Mouse (Mus musculus) cerebellum, adult 2 months (tissue): ENCODE results near the gene Mrps16. TPM values are rescaled to one million over a fixed set of nuclear protein-coding genes. Genes with fewer than 3 reads are reported as not detected.

Experiments used
- DNase-seq, 2 experiments: peaks; one replicate each; pipeline ENCODE4 v3.0.0; 2021
- H3K27ac ChIP-seq: fragments of 200-500 bp; 2 replicates; pipeline ENCODE4 v1.5.1; 2012; ENCODE audit warnings: low read length, control low read depth, inconsistent platforms; ENCODE audit not compliant: insufficient read depth
- H3K27me3 ChIP-seq: fragments of 200-500 bp; 2 replicates; pipeline ENCODE4 v1.6.1; 2012; ENCODE audit warnings: inconsistent platforms, mild to moderate bottlenecking, low read length, moderate library complexity; ENCODE audit not compliant: control insufficient read depth, insufficient read depth
- H3K4me1 ChIP-seq: fragments of 200-500 bp; 2 replicates; pipeline ENCODE4 v1.6.1; 2011; ENCODE audit warnings: low read length; ENCODE audit not compliant: control insufficient read depth, insufficient read depth
- H3K4me3 ChIP-seq: fragments of 200-500 bp; replicated peaks from 2 replicates; pipeline ENCODE3; 2011; ENCODE audit warnings: mild to moderate bottlenecking, low read depth, low read length, control low read depth; ENCODE audit not compliant: insufficient read depth
- CTCF ChIP-seq: fragments of 200-500 bp; IDR thresholded peaks from 2 replicates; pipeline ENCODE4 v1.5.1; 2011; ENCODE audit warnings: low read depth, mild to moderate bottlenecking, control low read depth, low read length, moderate library complexity, borderline replicate concordance; ENCODE audit not compliant: insufficient read depth
- POLR2A ChIP-seq: fragments of 200-500 bp; IDR thresholded peaks from 2 replicates; pipeline ENCODE4 v1.6.1; 2011; ENCODE audit warnings: low read length, control low read depth, borderline replicate concordance; ENCODE audit not compliant: insufficient read depth
- WGBS: fragments of 180-500 bp; shearing (Covaris S2); methylation state at CpG from one replicate; pipeline ENCODE4 v1.1.7; 2018; 5-methylcytosine and 5-hydroxymethylcytosine counted together
- polyA plus RNA-seq: library from polyadenylated mRNA; depleted of rRNA; stranded (reverse); fragments of >200 nt; gene quantifications from 2 replicates; pipeline ENCODE4 v1.2.3, GENCODE M21; 2012; rRNA removed

The Mrps16 gene
- polyA plus RNA-seq: 52.8 and 53.5 TPM in 2 replicates

- H3K27me3 ChIP-seq: no peaks in the 10 kb centered on the region
- H3K4me1 ChIP-seq: no peaks in the 10 kb centered on the region
- peak within 1 kb of the TSS; percentile 92 for H3K27ac ChIP-seq
- WGBS: under 1% methylated on average over 68 of the region's 68 CpGs
- DNase-seq: peak; percentile 94 to 98
- peak within 1 kb of the TSS; percentile 90 for H3K4me3 ChIP-seq
- TF ChIP-seq CTCF (peak; percentile 67), POLR2A (peak; percentile 68)
These were observed at the start of gene Mrps16 for GRCm38 (mm10) chr14:20393205-20393913. Gene Mrps16, minus strand, starts transcription at chr14:20393634.

- Histone ChIP-seq H3K4me1 (no peaks in the 10 kb centered on the region), H3K27me3 (no peaks in the 10 kb centered on the region), H3K27ac (no peak overlapping the region), H3K4me3 (no peak overlapping the region)
- TF ChIP-seq CTCF (no peak), POLR2A (no peak)
- 61% methylated on average over 17 of the region's 17 CpGs for WGBS
- DNase-seq: no peak
These were observed 48.8 kb upstream of the Mrps16 start for GRCm38 (mm10) chr14:20442252-20442651.

DNA sequence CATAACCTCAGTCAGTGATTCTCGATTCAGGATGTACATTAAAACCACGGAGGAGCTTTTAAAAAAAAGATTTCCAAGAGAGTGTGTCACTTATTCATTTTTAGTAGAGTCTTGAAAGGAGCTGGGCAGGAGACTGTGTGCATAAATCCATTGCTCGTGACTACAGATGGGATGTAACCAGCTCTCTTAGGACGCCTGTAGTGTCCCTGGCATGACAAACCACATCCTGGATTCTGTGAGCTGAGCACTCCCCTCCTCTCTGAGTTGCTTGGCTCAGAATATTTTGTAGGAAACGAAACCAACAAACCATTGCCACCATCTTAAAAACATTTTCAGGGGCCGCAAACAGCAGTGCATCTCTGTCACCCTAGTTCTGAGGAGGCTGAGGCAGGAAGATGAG, 43.5 kb upstream of the Mrps16 start:
- TF ChIP-seq CTCF (no peak), POLR2A (no peak)
- no peak overlapping the region for H3K27ac ChIP-seq
- H3K4me3 ChIP-seq: no peak overlapping the region
- WGBS: 49% methylated on average over 6 of the region's 6 CpGs
- H3K4me1 ChIP-seq: no peaks in the 10 kb centered on the region; the same call in 1 of the 2 replicates
- H3K27me3 ChIP-seq: no peaks in the 10 kb centered on the region
- DNase-seq: no peak

GRCm38 (mm10) chr14:20432420-20432819, 39.0 kb upstream of the Mrps16 start:
- Histone ChIP-seq H3K27me3 (no peaks in the 10 kb centered on the region), H3K4me1 (no peaks in the 10 kb centered on the region; the same call in 1 of the 2 replicates), H3K4me3 (no peak overlapping the region), H3K27ac (no peak overlapping the region)
- WGBS: 57% methylated on average over 4 of the region's 4 CpGs
- DNase-seq: peak; percentile 13 to 25
- TF ChIP-seq CTCF (no peak), POLR2A (no peak)

GRCm38 (mm10) chr14:20431726-20432125, 38.3 kb upstream of the Mrps16 start:
- no peak overlapping the region for H3K4me3 ChIP-seq
- no peaks in the 10 kb centered on the region; the same call in 1 of the 2 replicates for H3K4me1 ChIP-seq
- DNase-seq: no peak
- TF ChIP-seq POLR2A: no peak
- no peak for TF ChIP-seq CTCF
- no peak overlapping the region for H3K27ac ChIP-seq
- WGBS: 73% methylated on average over 6 of the region's 6 CpGs
- H3K27me3 ChIP-seq: no peaks in the 10 kb centered on the region

DNA sequence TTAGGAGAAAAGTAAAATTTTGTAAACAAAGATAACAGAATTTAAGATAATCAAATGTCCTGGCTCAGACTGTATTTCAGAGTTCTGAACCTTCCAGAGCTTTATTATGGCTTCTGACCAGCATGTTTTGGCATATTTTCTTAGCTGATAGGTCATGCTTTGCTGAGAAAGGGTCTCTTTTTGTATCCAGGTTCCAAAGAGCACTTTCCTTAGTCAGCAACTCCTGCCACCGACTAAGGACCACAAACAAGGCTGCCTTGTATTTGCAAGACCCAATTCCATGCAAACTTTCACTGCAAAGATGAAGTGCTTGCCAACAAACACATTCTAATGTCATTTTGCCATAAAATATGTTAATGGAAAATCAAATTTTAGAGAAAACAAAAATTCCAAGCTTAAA, 36.4 kb upstream of the Mrps16 start:
- Histone ChIP-seq H3K4me3 (no peak overlapping the region), H3K27ac (no peak overlapping the region), H3K27me3 (no peaks in the 10 kb centered on the region), H3K4me1 (no peaks in the 10 kb centered on the region; the same call in 1 of the 2 replicates)
- TF ChIP-seq POLR2A (no peak), CTCF (no peak)
- DNase-seq: no peak
- WGBS: 54% methylated on average over 1 of the region's 1 CpGs

DNA sequence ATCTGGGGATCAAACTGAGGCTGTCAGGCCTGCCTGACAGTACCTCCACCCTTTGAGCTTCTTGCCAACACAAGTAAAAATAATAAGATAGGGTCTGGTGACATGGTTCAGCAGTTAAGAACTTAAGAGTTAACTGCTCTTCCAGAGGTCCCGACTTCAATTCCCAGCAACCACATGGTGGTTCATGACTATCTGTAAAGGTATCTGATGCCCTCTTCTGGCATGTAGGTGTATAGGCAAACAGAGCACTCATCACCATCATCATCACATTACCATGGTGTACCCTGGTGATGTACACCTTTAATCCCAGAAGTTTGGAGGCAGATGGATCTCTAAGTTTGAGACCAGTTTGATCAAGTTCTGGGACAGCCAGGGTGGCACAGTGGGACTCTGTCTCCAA, 35.2 kb upstream of the Mrps16 start:
- DNase-seq: no peak
- Histone ChIP-seq H3K4me3 (no peak overlapping the region), H3K27me3 (no peaks in the 10 kb centered on the region), H3K4me1 (no peaks in the 10 kb centered on the region; the same call in 1 of the 2 replicates), H3K27ac (no peak overlapping the region)
- TF ChIP-seq POLR2A (no peak), CTCF (no peak)
- WGBS: 19% methylated on average over 1 of the region's 1 CpGs

DNA sequence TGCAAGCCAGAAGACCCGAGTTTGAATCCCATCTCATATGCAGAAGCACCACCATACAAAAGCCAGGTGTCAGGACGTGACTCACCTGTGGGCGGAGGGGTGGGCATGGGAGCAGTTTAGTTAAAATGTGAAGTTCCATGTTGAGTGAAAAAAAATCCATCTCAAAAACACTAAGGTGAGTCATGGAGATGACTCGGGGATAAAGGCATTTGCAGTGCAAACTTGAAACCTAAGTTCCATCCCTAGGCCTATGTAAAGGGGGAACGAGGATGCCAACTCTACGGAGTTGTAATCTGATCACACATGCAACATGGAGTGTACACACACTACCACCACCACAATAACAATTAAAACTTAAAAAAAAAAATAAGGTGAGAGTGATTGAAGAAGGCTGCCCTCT, 29.6 kb upstream of the Mrps16 start:
- 94% methylated on average over 6 of the region's 6 CpGs for WGBS
- TF ChIP-seq CTCF (no peak), POLR2A (no peak)
- no peak overlapping the region for H3K27ac ChIP-seq
- no peak overlapping the region for H3K4me3 ChIP-seq
- H3K4me1 ChIP-seq: no peaks in the 10 kb centered on the region
- H3K27me3 ChIP-seq: no peaks in the 10 kb centered on the region
- no peak for DNase-seq
